Mouse (Mus musculus) CH12.LX (cell line): ENCODE data around the gene Ppp4r4. TPM values are rescaled to one million over a fixed set of nuclear protein-coding genes. Genes with fewer than 3 reads are reported as not detected.

Experiments
- DNase-seq: peaks from one replicate; pipeline ENCODE4 v3.0.0-alpha.2; 2013; ENCODE audit errors: extremely low read depth
- H3K27ac ChIP-seq: 2 replicates; pipeline ENCODE4 v1.5.1; 2012; ENCODE audit warnings: low read depth, mild to moderate bottlenecking, control low read depth, moderate library complexity; ENCODE audit not compliant: insufficient read depth
- H3K27me3 ChIP-seq: replicated peaks from 2 replicates; pipeline ENCODE3; 2012; ENCODE audit warnings: inconsistent platforms
- H3K36me3 ChIP-seq, 2 experiments: replicated peaks in 1 of 2; 2 replicates each; pipeline versions ENCODE3 to v1.6.1; 2012; ENCODE audit warnings: inconsistent platforms in 1 of 2, low read length in 1 of 2, mild to moderate bottlenecking in 1 of 2, mixed read lengths in 1 of 2, moderate library complexity in 1 of 2; ENCODE audit not compliant: control insufficient read depth in 1 of 2, insufficient read depth in 1 of 2
- H3K4me1 ChIP-seq, 2 experiments: 2 replicates each; pipeline ENCODE4 v1.6.1; 2012; ENCODE audit warnings: inconsistent platforms in 1 of 2, moderate library complexity in 1 of 2; ENCODE audit not compliant: insufficient read depth in 2 of 2, control insufficient read depth in 1 of 2
- H3K4me2 ChIP-seq: 2 replicates; pipeline ENCODE4 v1.6.1; 2012; ENCODE audit warnings: low read depth, mild to moderate bottlenecking, control low read depth; ENCODE audit not compliant: poor library complexity, insufficient read depth, severe bottlenecking
- H3K4me3 ChIP-seq, 3 experiments: fragments of 150-350 bp in 1 of 3; sonication (generic) in 1 of 3; replicated peaks in 1 of 3; 2 replicates each; pipeline versions ENCODE3 to v1.5.1; 2011 to 2012; ENCODE audit warnings: low read depth in 2 of 3, low read length in 2 of 3, mild to moderate bottlenecking in 2 of 3, moderate library complexity in 2 of 3, control low read depth in 1 of 3, improper control_type of control experiment in 1 of 3, inconsistent platforms in 1 of 3, mixed read lengths in 1 of 3; ENCODE audit not compliant: poor library complexity in 1 of 3
- H3K79me2 ChIP-seq: replicated peaks from 2 replicates; pipeline ENCODE4 v1.6.1; 2012; ENCODE audit warnings: mild to moderate bottlenecking, moderate library complexity; ENCODE audit not compliant: control insufficient read depth, poor library complexity, insufficient read depth, severe bottlenecking; ENCODE audit errors: extremely low read depth
- H3K9ac ChIP-seq: 2 replicates; pipeline ENCODE4 v1.6.1; 2012; ENCODE audit warnings: low read depth, mild to moderate bottlenecking, control low read depth, moderate library complexity; ENCODE audit not compliant: insufficient read depth
- H3K9me3 ChIP-seq: replicated peaks from 2 replicates; pipeline ENCODE3; 2012; ENCODE audit warnings: low read length, inconsistent platforms, mixed read lengths
- CTCF ChIP-seq, 2 experiments: IDR thresholded peaks in 1 of 2; conservative IDR thresholded peaks in 1 of 2; 2 replicates each; pipeline ENCODE4 v1.5.1; 2011 to 2012; ENCODE audit warnings: low read depth in 2 of 2, low read length in 2 of 2, improper control_type of control experiment in 1 of 2, inconsistent platforms in 1 of 2, mild to moderate bottlenecking in 1 of 2, moderate library complexity in 1 of 2
- ETS1 ChIP-seq: conservative IDR thresholded peaks from 2 replicates; pipeline ENCODE4 v1.6.1; 2012; ENCODE audit warnings: low read depth, mild to moderate bottlenecking, inconsistent platforms, low read length, improper control_type of control experiment, moderate library complexity
- MAX ChIP-seq: IDR thresholded peaks from 2 replicates; pipeline ENCODE4 v1.6.1; 2011; ENCODE audit warnings: low read length, improper control_type of control experiment
- MXI1 ChIP-seq: IDR thresholded peaks from 2 replicates; pipeline ENCODE4 v1.6.1; 2011; ENCODE audit warnings: mild to moderate bottlenecking, low read depth, low read length, improper control_type of control experiment
- NELFE ChIP-seq: IDR thresholded peaks from 2 replicates; pipeline ENCODE4 v1.6.1; 2011; ENCODE audit warnings: low read depth, low read length, improper control_type of control experiment
- NRF1 ChIP-seq: IDR thresholded peaks from 2 replicates; pipeline ENCODE4 v1.6.1; 2014; ENCODE audit warnings: low read depth, mild to moderate bottlenecking, inconsistent platforms, low read length, improper control_type of control experiment, moderate library complexity
- POLR2AphosphoS2 ChIP-seq: IDR thresholded peaks from 2 replicates; pipeline ENCODE4 v1.6.1; 2011; ENCODE audit warnings: low read depth, low read length, improper control_type of control experiment
- SMC3 ChIP-seq: IDR thresholded peaks from 2 replicates; pipeline ENCODE4 v1.6.1; 2011; ENCODE audit warnings: low read depth, low read length, improper control_type of control experiment
- TBP ChIP-seq: conservative IDR thresholded peaks from 2 replicates; pipeline ENCODE4 v1.6.1; 2011; ENCODE audit warnings: low read depth, low read length, improper control_type of control experiment
- TCF12 ChIP-seq: IDR thresholded peaks from 2 replicates; pipeline ENCODE4 v1.6.1; 2014; ENCODE audit warnings: low read depth, mild to moderate bottlenecking, inconsistent platforms, low read length, improper control_type of control experiment
- ZC3H11A ChIP-seq: IDR thresholded peaks from 2 replicates; pipeline ENCODE4 v1.6.1; 2012; ENCODE audit warnings: low read depth, mild to moderate bottlenecking, inconsistent platforms, low read length, improper control_type of control experiment
- dilution Hi-C: fragments of 300-500 bp; cut with MboI; formaldehyde crosslinking; loops from 2 replicates; pipeline ENCODE4 v1.14.3; 2020; ENCODE audit warnings: low sequenced_read_pairs; ENCODE audit not compliant: extremely low pct_unique_long_range_greater_than_20kb, extremely low pct_ligation_motif_present
- in situ Hi-C: fragments of 300-500 bp; cut with MboI; formaldehyde crosslinking; loops from 3 replicates; pipeline ENCODE4 v1.14.3; 2019; ENCODE audit warnings: low sequenced_read_pairs, low pct_ligation_motif_present, low pct_unique_long_range_greater_than_20kb, mixed read lengths
- polyA plus RNA-seq: library from polyadenylated mRNA; unstranded; fragments of >175 nt; gene quantifications from 2 replicates; pipeline ENCODE4 v1.2.1, GENCODE M21; 2012; ENCODE audit warnings: low read depth; ENCODE audit not compliant: insufficient read length
- total RNA-seq, 2 experiments: library from RNA; depleted of rRNA; stranded (reverse); fragments of 300-350 nt in 1 of 2; fragments of >200 nt in 1 of 2; gene quantifications; 2 replicates each; pipeline ENCODE4 v1.2.3; 2012 to 2014

Ppp4r4 gene
- total and polyA plus RNA-seq, 3 experiments = 0.38 to 1.7 (median 0.68) TPM

DNA sequence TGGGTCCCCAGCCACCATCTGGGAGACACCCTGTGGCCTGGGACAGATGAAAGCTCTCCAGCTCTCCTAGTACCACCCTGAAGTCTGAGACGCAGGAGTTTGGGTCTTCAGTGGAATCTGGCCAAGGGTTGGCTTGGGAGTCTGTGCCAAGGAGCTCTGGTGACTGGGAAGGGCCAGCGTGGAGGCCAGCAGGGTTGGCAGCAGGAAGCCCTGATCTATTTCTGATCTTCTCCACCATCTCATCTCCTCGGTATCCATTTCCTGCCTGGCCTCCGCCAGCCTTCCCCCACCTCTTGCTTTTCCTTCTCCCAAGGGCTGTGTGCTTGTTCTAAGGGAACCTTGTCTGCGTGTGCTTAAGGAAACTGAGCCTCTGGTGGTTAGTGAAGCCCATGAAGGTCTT lies 33.3 kb upstream of the Ppp4r4 start:
- no peaks in the 10 kb centered on the region for H3K79me2 ChIP-seq
- no peak overlapping the region for H3K27ac ChIP-seq
- H3K4me2 ChIP-seq = no peak overlapping the region
- TF ChIP-seq POLR2AphosphoS2 (no peak), SMC3 (no peak), NRF1 (no peak), MXI1 (no peak), NELFE (no peak), MAX (no peak)
- in situ Hi-C loops (no loop called here), dilution Hi-C loops (no loop called here)
- H3K9me3 ChIP-seq = peaks cover 6% of the 10 kb centered on the region
- no peak for DNase-seq
- H3K27me3 ChIP-seq = peaks cover 29% of the 10 kb centered on the region
- no peak overlapping the region for H3K4me3 ChIP-seq
- peaks cover 3 to 15% of the 10 kb centered on the region in 2 experiments; a peak in 2 of 4 replicates for H3K4me1 ChIP-seq
- no peak overlapping the region for H3K9ac ChIP-seq
- H3K36me3 ChIP-seq = no peaks in the 10 kb centered on the region

- H3K27ac ChIP-seq = no peak overlapping the region
- no peaks in the 10 kb centered on the region for H3K79me2 ChIP-seq
- H3K4me3 ChIP-seq = no peak overlapping the region
- TF ChIP-seq SMC3 (peak; percentile 11; the same call in 1 of the 2 replicates), CTCF (conservative IDR thresholded peaks at IDR 0.05 in 1 of 2, IDR thresholded peaks at IDR 0.05 in 1 of 2; ENCODE audit: low read depth in 2 of 2, low read length in 2 of 2) (peak in 1 of 2 experiments; percentile 21; a peak in 1 of 4 replicates), ETS1 (no peak), TCF12 (no peak), TBP (no peak)
- H3K9me3 ChIP-seq = peaks cover 6% of the 10 kb centered on the region
- H3K36me3 ChIP-seq = no peaks in the 10 kb centered on the region
- no peak for DNase-seq
- no peak overlapping the region for H3K9ac ChIP-seq
- in situ Hi-C loops = no loop called here
- peaks cover 29% of the 10 kb centered on the region for H3K27me3 ChIP-seq
- no peak overlapping the region for H3K4me2 ChIP-seq
- H3K4me1 ChIP-seq = peaks cover 3 to 10% of the 10 kb centered on the region in 2 experiments; a peak in 2 of 4 replicates
- dilution Hi-C loops = no loop called here
These were observed 32.8 kb upstream of the Ppp4r4 start for GRCm38 (mm10) chr12:103499261-103499660.

- dilution Hi-C loops = no loop called here
These were observed 28.8 kb upstream of the Ppp4r4 start for GRCm38 (mm10) chr12:103503300-103503699.

More at GRCm38 (mm10) chr12:103503300-103503699, 28.8 kb upstream of the Ppp4r4 start:
- no peak overlapping the region for H3K4me3 ChIP-seq
- no peaks in the 10 kb centered on the region for H3K79me2 ChIP-seq
- TF ChIP-seq ZC3H11A = no peak
- no peak overlapping the region for H3K9ac ChIP-seq
- H3K36me3 ChIP-seq = no peaks in the 10 kb centered on the region
- H3K27me3 ChIP-seq = peaks cover 8% of the 10 kb centered on the region
- no peak overlapping the region for H3K27ac ChIP-seq
- in situ Hi-C loops = loop anchor here (25.0 kb wide), 1 partner anchor 134 kb away; the partner anchor contains the start of gene Serpina10
- H3K4me1 ChIP-seq = peaks cover 0 to under 1% of the 10 kb centered on the region in 2 experiments; a peak in 2 of 4 replicates
- H3K4me2 ChIP-seq = no peak overlapping the region
- peaks cover 6% of the 10 kb centered on the region for H3K9me3 ChIP-seq
- DNase-seq = no peak
